11 mouse cellular contexts compared by ENCODE assay signal in genomic region chr2:33847196-33847834, GRCm38 (mm10). TPM values are rescaled to one million over a fixed set of nuclear protein-coding genes. Genes with fewer than 3 reads are reported as not detected.
DNase-seq lines count a peak whose midpoint lies in the region; ATAC-seq and TF ChIP-seq lines count a peak whose summit lies in the region.
"Had no signal": no experiment of that assay in that cellular context is flagged by ENCODE, and none has a peak within 500 bp of the region (broad histone marks: within the 10 kb centered on the region; RNA-seq: fewer than 3 reads in every experiment).

No protein-coding gene starts in this region.

- ATAC-seq in kidney, embryonic 16.5 days (ENCODE audit: low FRiP score, low TSS enrichment), result no peak
- ATAC-seq in embryonic facial prominence, embryonic 13.5 days (ENCODE audit: insufficient number of reproducible peaks, insufficient read depth, low FRiP score, low TSS enrichment, low read depth), result no peak
- no peak for ATAC-seq in midbrain, postnatal 0 days (ENCODE audit: low FRiP score)

- DNase-seq in kidney, postnatal 14 days, result no peak
- DNase-seq in limb, embryonic 10.5 days (ENCODE audit: low spot score), result no peak
- DNase-seq in midbrain, postnatal 0 days (ENCODE audit: low spot score), result no peak
- no peak for DNase-seq in cerebellum, postnatal 14 days
- no peak for DNase-seq in right cerebral cortex, adult 18-20 months
- no peak for DNase-seq in kidney, postnatal 10 days
- DNase-seq: adrenal gland, adult 8-10 months; lung, postnatal 4 days; right cerebral cortex, postnatal 25 days had no signal

- H3K9ac ChIP-seq in kidney, embryonic 16.5 days (replicated peaks; ENCODE audit: low read length), result no peak overlapping the region
- no peak overlapping the region for H3K9ac ChIP-seq in embryonic facial prominence, embryonic 13.5 days
- H3K9ac ChIP-seq in midbrain, postnatal 0 days (replicated peaks; ENCODE audit: low read length, poor library complexity, severe bottlenecking), result no peak overlapping the region

- TF ChIP-seq CTCF in midbrain, postnatal 0 days (IDR thresholded peaks at IDR 0.05), result no peak

- 84% methylated on average over 11 of the region's 11 CpGs for WGBS in kidney, embryonic 16.5 days
- WGBS in embryonic facial prominence, embryonic 13.5 days, result 77% methylated on average over 11 of the region's 11 CpGs
- 89% methylated on average over 11 of the region's 11 CpGs for WGBS in limb, embryonic 10.5 days
- 72% methylated on average over 11 of the region's 11 CpGs for WGBS in midbrain, postnatal 0 days

- peaks cover 14% of the 10 kb centered on the region; the same call in 1 of the 2 replicates for H3K36me3 ChIP-seq in kidney, embryonic 16.5 days (ENCODE audit: insufficient read depth, low read length)
- H3K36me3 ChIP-seq in embryonic facial prominence, embryonic 13.5 days, result peaks cover 16% of the 10 kb centered on the region
- H3K36me3 ChIP-seq in limb, embryonic 10.5 days, result peaks cover 17% of the 10 kb centered on the region
- H3K36me3 ChIP-seq in midbrain, postnatal 0 days (ENCODE audit: insufficient read depth, low read length), result no peaks in the 10 kb centered on the region; the same call in none of the 2 replicates

- H3K27ac ChIP-seq in kidney, embryonic 16.5 days (ENCODE audit: low read length), result 0 out of 2 replicates have a peak overlapping the region, but pooled peaks have one; percentile 8
- H3K27ac ChIP-seq in embryonic facial prominence, embryonic 13.5 days, result peak overlapping the region; percentile 62
- peak overlapping the region; percentile 83 for H3K27ac ChIP-seq in limb, embryonic 10.5 days
- H3K27ac ChIP-seq in midbrain, postnatal 0 days (ENCODE audit: low read depth, low read length), result peak overlapping the region; percentile 51

- no peak overlapping the region for H3K4me3 ChIP-seq in kidney, embryonic 16.5 days (ENCODE audit: low read length)
- no peak overlapping the region for H3K4me3 ChIP-seq in embryonic facial prominence, embryonic 13.5 days
- H3K4me3 ChIP-seq in limb, embryonic 10.5 days, result no peak overlapping the region
- H3K4me3 ChIP-seq in midbrain, postnatal 0 days (ENCODE audit: low read depth, low read length), result no peak overlapping the region

- no peaks in the 10 kb centered on the region for H3K27me3 ChIP-seq in kidney, embryonic 16.5 days (ENCODE audit: insufficient read depth, low read length)
- H3K27me3 ChIP-seq in embryonic facial prominence, embryonic 13.5 days, result no peaks in the 10 kb centered on the region
- H3K27me3 ChIP-seq in limb, embryonic 10.5 days (ENCODE audit: low read depth, poor library complexity, severe bottlenecking), result no peaks in the 10 kb centered on the region
- no peaks in the 10 kb centered on the region for H3K27me3 ChIP-seq in midbrain, postnatal 0 days (ENCODE audit: insufficient read depth, low read length)

- H3K9me3 ChIP-seq in kidney, embryonic 16.5 days (ENCODE audit: low read length), result 0 out of 2 replicates have a peak, but pooled peaks cover 3% of the 10 kb centered on the region
- no peaks in the 10 kb centered on the region for H3K9me3 ChIP-seq in embryonic facial prominence, embryonic 13.5 days
- H3K9me3 ChIP-seq in limb, embryonic 10.5 days (replicated peaks), result no peaks in the 10 kb centered on the region
- no peaks in the 10 kb centered on the region for H3K9me3 ChIP-seq in midbrain, postnatal 0 days (ENCODE audit: low read length)

- H3K4me2 ChIP-seq in kidney, embryonic 16.5 days (replicated peaks; ENCODE audit: low read depth, low read length), result no peak overlapping the region
- no peak overlapping the region for H3K4me2 ChIP-seq in embryonic facial prominence, embryonic 13.5 days
- H3K4me2 ChIP-seq in midbrain, postnatal 0 days (ENCODE audit: low read depth, low read length, poor library complexity, severe bottlenecking), result no peak overlapping the region

- H3K4me1 ChIP-seq in kidney, embryonic 16.5 days (ENCODE audit: insufficient read depth, low read length), result peaks cover 24% of the 10 kb centered on the region; the same call in 1 of the 2 replicates
- peaks cover 23% of the 10 kb centered on the region for H3K4me1 ChIP-seq in embryonic facial prominence, embryonic 13.5 days
- H3K4me1 ChIP-seq in limb, embryonic 10.5 days, result peaks cover 41% of the 10 kb centered on the region
- no peaks in the 10 kb centered on the region for H3K4me1 ChIP-seq in midbrain, postnatal 0 days (ENCODE audit: insufficient read depth, low read length)

RNA-seq across cellular contexts. Expression of gene Mvb12b, which starts 40.4 kb away (rescaled TPM):
- 14.2 and 16.4 TPM in 2 replicates for polyA plus RNA-seq in kidney, embryonic 16.5 days (2015; fragmentation: Nextera tagmentation; extraction: Ambion mirVana)
- 23.7 and 25.8 TPM in 2 replicates for polyA plus RNA-seq in embryonic facial prominence, embryonic 13.5 days (2015; fragmentation: Nextera tagmentation; extraction: Ambion mirVana)
- polyA plus RNA-seq in limb, embryonic 10.5 days (2016; fragmentation: Nextera tagmentation; extraction: Ambion mirVana), result 15.0 and 17.5 TPM in 2 replicates
- 133 and 155 TPM in 2 replicates for total RNA-seq in midbrain, postnatal 0 days (2014; rRNA removed)
- 48.8 and 68.1 TPM in 2 replicates for polyA plus RNA-seq in midbrain, postnatal 0 days (2015; fragmentation: Nextera tagmentation; extraction: Ambion mirVana)

Comparison
In these comparisons a context has a peak if more than half of its experiments do, and no peak if none do; other contexts are left out.
1. H3K27ac ChIP-seq: peak in every context shown above with its lines; median percentile 83 in limb, embryonic 10.5 days; 62 in embryonic facial prominence, embryonic 13.5 days; 51 in midbrain, postnatal 0 days; 8 in kidney, embryonic 16.5 days.